Mouse (Mus musculus): ENCODE measurements around the gene Xpot.

DNA sequence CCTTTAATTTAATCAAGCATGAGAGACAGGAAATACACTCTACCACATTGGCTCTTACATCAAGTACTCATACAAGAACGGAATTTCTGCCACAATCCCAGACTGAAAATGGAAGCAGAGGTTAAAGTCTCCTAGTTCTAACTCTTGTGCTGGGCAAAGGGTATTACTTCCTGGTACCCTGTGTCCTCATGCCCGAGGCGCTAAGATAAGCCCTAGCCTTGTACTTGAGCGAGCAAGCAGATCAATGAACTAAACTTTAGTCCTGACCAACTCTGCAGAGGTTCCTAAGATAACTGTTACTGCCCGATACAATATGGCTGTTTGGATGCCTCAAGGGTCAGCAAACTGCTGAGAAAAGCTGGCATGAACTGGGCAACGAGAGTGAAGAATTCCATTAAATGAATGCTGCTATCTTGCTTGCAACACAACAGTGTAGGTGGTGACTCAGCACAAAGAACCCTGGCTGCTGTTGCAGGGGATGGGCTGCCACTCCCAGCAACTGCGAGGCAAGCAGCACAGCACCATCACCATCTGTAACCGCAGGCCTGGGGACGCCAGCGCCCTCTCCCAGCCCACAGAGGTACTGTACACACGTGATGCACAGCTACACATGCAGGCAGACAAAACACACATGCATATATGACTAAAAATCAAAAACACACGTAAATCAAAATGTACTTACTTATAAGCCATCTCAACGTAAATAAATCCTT lies 21.3 kb downstream of the Xpot start:
- TF ChIP-seq ZNF384 (IDR thresholded peaks at IDR 0.05; ENCODE audit: low read depth, low read length), result no peak
- no peak for TF ChIP-seq HCFC1 (IDR thresholded peaks at IDR 0.05; ENCODE audit: borderline replicate concordance, insufficient read depth, low read length)
